ENCODE assay signal across 28 mouse cellular contexts in the genomic region with DNA sequence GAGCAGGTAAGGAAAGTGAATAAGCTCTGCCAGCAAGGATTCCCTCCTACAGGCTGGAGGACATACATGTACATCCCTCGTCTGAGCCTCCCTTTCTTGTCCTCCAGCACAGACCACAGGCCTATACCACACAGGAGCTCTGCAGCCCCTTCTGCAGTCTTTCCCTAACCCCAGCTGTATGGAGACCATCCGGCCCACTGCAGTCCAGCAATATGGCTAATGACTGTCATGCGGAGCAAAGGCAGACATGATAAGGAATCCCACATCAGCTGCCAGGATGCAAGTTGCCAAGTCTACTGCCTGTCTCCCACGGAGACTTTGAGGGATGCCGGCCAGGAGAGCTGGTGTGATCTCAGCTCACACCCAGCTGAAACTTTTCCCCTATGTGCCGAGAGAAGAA. TPM values are rescaled to one million over a fixed set of nuclear protein-coding genes. Genes with fewer than 3 reads are reported as not detected.
DNase-seq lines count a peak whose midpoint lies in the region; ATAC-seq and TF ChIP-seq lines count a peak whose summit lies in the region.
"Had no signal": no experiment of that assay in that cellular context is flagged by ENCODE, and none has a peak within 500 bp of the region (broad histone marks: within the 10 kb centered on the region; RNA-seq: fewer than 3 reads in every experiment).

No protein-coding gene starts in this region.

- H3K4me2 ChIP-seq in hindbrain, postnatal 0 days (ENCODE audit: low read depth, low read length), result no peak overlapping the region
- H3K4me2 ChIP-seq in hindbrain, embryonic 11.5 days (replicated peaks; ENCODE audit: low read depth, low read length), result no peak overlapping the region
- no peak overlapping the region for H3K4me2 ChIP-seq in midbrain, postnatal 0 days (ENCODE audit: low read depth, low read length, poor library complexity, severe bottlenecking)
- H3K4me2 ChIP-seq in midbrain, embryonic 15.5 days, result no peak overlapping the region
- H3K4me2 ChIP-seq: embryonic facial prominence, embryonic 13.5 days; forebrain, embryonic 15.5 days; heart, embryonic 15.5 days; limb, embryonic 12.5 days; liver, embryonic 15.5 days; lung, embryonic 15.5 days; midbrain, embryonic 12.5 days; neural tube, embryonic 13.5 days had no signal

- intact Hi-C loops in heart, postnatal 14 days (cut with DNase I), result no loop called here

- no peaks in the 10 kb centered on the region; the same call in 1 of the 2 replicates for H3K4me1 ChIP-seq in cerebellum, adult 2 months (ENCODE audit: control insufficient read depth, insufficient read depth, low read length)
- H3K4me1 ChIP-seq in hindbrain, postnatal 0 days (ENCODE audit: insufficient read depth, low read length), result peaks cover 7% of the 10 kb centered on the region
- no peaks in the 10 kb centered on the region for H3K4me1 ChIP-seq in hindbrain, embryonic 11.5 days (replicated peaks; ENCODE audit: control insufficient read depth, insufficient read depth, low read length)
- H3K4me1 ChIP-seq in midbrain, postnatal 0 days (ENCODE audit: insufficient read depth, low read length), result 0 out of 2 replicates have a peak, but pooled peaks cover 3% of the 10 kb centered on the region
- H3K4me1 ChIP-seq in midbrain, embryonic 15.5 days, result no peaks in the 10 kb centered on the region
- H3K4me1 ChIP-seq: embryonic facial prominence, embryonic 13.5 days; forebrain, embryonic 10.5 days; liver, embryonic 15.5 days; lung, embryonic 15.5 days had no signal

- WGBS in cerebellum, adult 2 months, result 35% methylated on average over 6 of the region's 6 CpGs
- WGBS in hindbrain, postnatal 0 days, result 33% methylated on average over 6 of the region's 6 CpGs
- WGBS in hindbrain, embryonic 11.5 days, result 82% methylated on average over 6 of the region's 6 CpGs
- WGBS in midbrain, postnatal 0 days, result 65% methylated on average over 6 of the region's 6 CpGs
- 71% methylated on average over 6 of the region's 6 CpGs for WGBS in midbrain, embryonic 15.5 days

- no peaks in the 10 kb centered on the region for H3K36me3 ChIP-seq in hindbrain, postnatal 0 days (ENCODE audit: insufficient read depth, low read length)
- H3K36me3 ChIP-seq in hindbrain, embryonic 11.5 days (ENCODE audit: control insufficient read depth, insufficient read depth, low read length), result no peaks in the 10 kb centered on the region
- H3K36me3 ChIP-seq in midbrain, postnatal 0 days (ENCODE audit: insufficient read depth, low read length), result no peaks in the 10 kb centered on the region
- no peaks in the 10 kb centered on the region for H3K36me3 ChIP-seq in midbrain, embryonic 15.5 days (replicated peaks)
- H3K36me3 ChIP-seq: embryonic facial prominence, embryonic 13.5 days; forebrain, embryonic 10.5 days; forebrain, embryonic 15.5 days; heart, embryonic 15.5 days; limb, embryonic 12.5 days; liver, embryonic 15.5 days; lung, embryonic 15.5 days; midbrain, embryonic 12.5 days; neural tube, embryonic 13.5 days had no signal

- no peak for TF ChIP-seq POLR2A in cerebellum, adult 2 months (IDR thresholded peaks at IDR 0.05; ENCODE audit: borderline replicate concordance, insufficient read depth, low read length)

- peak; percentile 62 to 78 for DNase-seq in cerebellum, postnatal 10 days
- no peak for DNase-seq in cerebellum, adult 2 months
- DNase-seq in heart, postnatal 14 days, result peak; percentile 6 to 20
- DNase-seq in heart, adult 8-10 months (ENCODE audit: low spot score), result no peak
- peak; percentile 54 for DNase-seq in hindbrain, postnatal 0 days (ENCODE audit: low spot score)
- no peak for DNase-seq in hindbrain, embryonic 11.5 days (ENCODE audit: low spot score)
- DNase-seq in midbrain, postnatal 0 days (ENCODE audit: low spot score), result peak; percentile 65
- DNase-seq: adrenal gland, adult 8-10 months; cerebellum, adult 8-10 months; kidney, adult 9 months; kidney, postnatal 10 days; layer of hippocampus, adult 9-11 months; lung, postnatal 36 days; right cerebral cortex, postnatal 4 days; thymus, adult 2 months; thymus, postnatal 36 days had no signal

- no peaks in the 10 kb centered on the region for H3K27me3 ChIP-seq in cerebellum, adult 2 months (ENCODE audit: control insufficient read depth, insufficient read depth, low read length)
- no peaks in the 10 kb centered on the region for H3K27me3 ChIP-seq in hindbrain, postnatal 0 days (ENCODE audit: insufficient read depth, low read length)
- H3K27me3 ChIP-seq in hindbrain, embryonic 11.5 days (ENCODE audit: control insufficient read depth, insufficient read depth, low read length), result no peaks in the 10 kb centered on the region
- H3K27me3 ChIP-seq in midbrain, postnatal 0 days (ENCODE audit: insufficient read depth, low read length), result no peaks in the 10 kb centered on the region
- H3K27me3 ChIP-seq in midbrain, embryonic 15.5 days (replicated peaks), result no peaks in the 10 kb centered on the region
- H3K27me3 ChIP-seq: CH12.LX; embryonic facial prominence, embryonic 13.5 days; forebrain, embryonic 15.5 days; heart, embryonic 15.5 days; limb, embryonic 12.5 days; liver, embryonic 15.5 days; lung, embryonic 15.5 days; neural tube, embryonic 13.5 days had no signal

- no peak for TF ChIP-seq CTCF in cerebellum, adult 2 months (IDR thresholded peaks at IDR 0.05; ENCODE audit: borderline replicate concordance, insufficient read depth, low read depth, low read length)
- TF ChIP-seq CTCF in hindbrain, postnatal 0 days (IDR thresholded peaks at IDR 0.05; ENCODE audit: low read depth), result no peak
- no peak for TF ChIP-seq CTCF in midbrain, postnatal 0 days (IDR thresholded peaks at IDR 0.05)

- H3K4me3 ChIP-seq in cerebellum, adult 2 months (replicated peaks; ENCODE audit: insufficient read depth, low read depth, low read length), result no peak overlapping the region
- H3K4me3 ChIP-seq in hindbrain, postnatal 0 days (ENCODE audit: low read length), result no peak overlapping the region
- H3K4me3 ChIP-seq in hindbrain, embryonic 11.5 days (ENCODE audit: low read depth, low read length), result no peak overlapping the region
- H3K4me3 ChIP-seq in midbrain, postnatal 0 days (ENCODE audit: low read depth, low read length), result no peak overlapping the region
- H3K4me3 ChIP-seq in midbrain, embryonic 15.5 days, result no peak overlapping the region
- H3K4me3 ChIP-seq: embryonic facial prominence, embryonic 13.5 days; forebrain, embryonic 10.5 days; forebrain, embryonic 15.5 days; heart, embryonic 15.5 days; limb, embryonic 12.5 days; liver, embryonic 15.5 days; lung, embryonic 15.5 days; midbrain, embryonic 12.5 days; neural tube, embryonic 13.5 days had no signal

- H3K27ac ChIP-seq in cerebellum, adult 2 months (ENCODE audit: insufficient read depth, low read length), result no peak overlapping the region
- H3K27ac ChIP-seq in hindbrain, postnatal 0 days, result no peak overlapping the region
- H3K27ac ChIP-seq in hindbrain, embryonic 11.5 days (ENCODE audit: low read depth, low read length), result no peak overlapping the region
- no peak overlapping the region for H3K27ac ChIP-seq in midbrain, postnatal 0 days (ENCODE audit: low read depth, low read length)
- H3K27ac ChIP-seq in midbrain, embryonic 15.5 days, result no peak overlapping the region
- H3K27ac ChIP-seq: embryonic facial prominence, embryonic 13.5 days; forebrain, embryonic 10.5 days; forebrain, embryonic 15.5 days; heart, embryonic 15.5 days; limb, embryonic 12.5 days; liver, embryonic 15.5 days; lung, embryonic 15.5 days; midbrain, embryonic 12.5 days; neural tube, embryonic 13.5 days had no signal

- peak; percentile 59; the same call in 1 of the 2 replicates for ATAC-seq in hindbrain, postnatal 0 days
- no peak for ATAC-seq in hindbrain, embryonic 11.5 days (ENCODE audit: low FRiP score)
- no peak for ATAC-seq in midbrain, postnatal 0 days (ENCODE audit: low FRiP score)
- no peak for ATAC-seq in midbrain, embryonic 15.5 days (replicated peaks)
- ATAC-seq: forebrain, embryonic 15.5 days; intestine, postnatal 0 days had no signal

- no peak overlapping the region for H3K9ac ChIP-seq in hindbrain, postnatal 0 days (replicated peaks; ENCODE audit: low read length)
- no peak overlapping the region for H3K9ac ChIP-seq in hindbrain, embryonic 11.5 days (ENCODE audit: low read depth, low read length)
- no peak overlapping the region for H3K9ac ChIP-seq in midbrain, postnatal 0 days (replicated peaks; ENCODE audit: low read length, poor library complexity, severe bottlenecking)
- no peak overlapping the region for H3K9ac ChIP-seq in midbrain, embryonic 15.5 days
- H3K9ac ChIP-seq: embryonic facial prominence, embryonic 13.5 days; forebrain, embryonic 15.5 days; heart, embryonic 15.5 days; limb, embryonic 12.5 days; liver, embryonic 15.5 days; lung, embryonic 15.5 days; midbrain, embryonic 12.5 days; neural tube, embryonic 13.5 days had no signal

- no peaks in the 10 kb centered on the region for H3K9me3 ChIP-seq in hindbrain, postnatal 0 days (ENCODE audit: low read length)
- H3K9me3 ChIP-seq in hindbrain, embryonic 11.5 days (ENCODE audit: control insufficient read depth, low read length), result no peaks in the 10 kb centered on the region
- no peaks in the 10 kb centered on the region for H3K9me3 ChIP-seq in midbrain, postnatal 0 days (ENCODE audit: low read length)
- H3K9me3 ChIP-seq in midbrain, embryonic 15.5 days, result no peaks in the 10 kb centered on the region
- H3K9me3 ChIP-seq: embryonic facial prominence, embryonic 13.5 days; forebrain, embryonic 10.5 days; forebrain, embryonic 15.5 days; heart, embryonic 15.5 days; limb, embryonic 12.5 days; liver, embryonic 15.5 days; lung, embryonic 15.5 days; midbrain, embryonic 12.5 days; neural tube, embryonic 13.5 days had no signal

RNA-seq across cellular contexts. Expression of a gene that starts 50.5 kb away (rescaled TPM):
- polyA plus RNA-seq in cerebellum, adult 2 months (2012; rRNA removed), result 5.7 TPM in 2 replicates
- total RNA-seq in heart, postnatal 14 days (2021), result 10 to 100 TPM; 25.9 to 28.2 TPM
- 10 to 100 TPM; 13.3 to 19.1 (median 15.7) TPM for total RNA-seq in heart, adult 8-10 months (2022)
- 14.9 and 15.8 TPM in 2 replicates for total RNA-seq in hindbrain, postnatal 0 days (2014; rRNA removed)
- 2.6 and 3.3 TPM in 2 replicates for polyA plus RNA-seq in hindbrain, postnatal 0 days (2015; fragmentation: Nextera tagmentation; extraction: Ambion mirVana)
- 4.8 and 5.9 TPM in 2 replicates for polyA plus RNA-seq in hindbrain, embryonic 11.5 days (2014; fragmentation: Nextera tagmentation; extraction: Ambion mirVana)
- total RNA-seq in midbrain, postnatal 0 days (2014; rRNA removed), result 19.0 and 28.8 TPM in 2 replicates
- 2.6 and 3.2 TPM in 2 replicates for polyA plus RNA-seq in midbrain, postnatal 0 days (2015; fragmentation: Nextera tagmentation; extraction: Ambion mirVana)
- polyA plus RNA-seq in midbrain, embryonic 15.5 days (2015; fragmentation: Nextera tagmentation; extraction: Ambion mirVana), result 6.0 and 6.1 TPM in 2 replicates

Comparison
In these comparisons a context has a peak if more than half of its experiments do, and no peak if none do; other contexts are left out.
1. DNase-seq: peak in cerebellum, postnatal 10 days (2 of 2), heart, postnatal 14 days (2 of 2), hindbrain, postnatal 0 days (single experiment) and midbrain, postnatal 0 days (single experiment); none in cerebellum, adult 2 months (0 of 2), heart, adult 8-10 months (single experiment) and hindbrain, embryonic 11.5 days (single experiment).